Mouse (Mus musculus): ENCODE results near the gene S100z. TPM values are rescaled to one million over a fixed set of nuclear protein-coding genes. Genes with fewer than 3 reads are reported as not detected.

S100z gene
- polyA plus RNA-seq, 1 experiment from 2014 or later = not detected

DNA sequence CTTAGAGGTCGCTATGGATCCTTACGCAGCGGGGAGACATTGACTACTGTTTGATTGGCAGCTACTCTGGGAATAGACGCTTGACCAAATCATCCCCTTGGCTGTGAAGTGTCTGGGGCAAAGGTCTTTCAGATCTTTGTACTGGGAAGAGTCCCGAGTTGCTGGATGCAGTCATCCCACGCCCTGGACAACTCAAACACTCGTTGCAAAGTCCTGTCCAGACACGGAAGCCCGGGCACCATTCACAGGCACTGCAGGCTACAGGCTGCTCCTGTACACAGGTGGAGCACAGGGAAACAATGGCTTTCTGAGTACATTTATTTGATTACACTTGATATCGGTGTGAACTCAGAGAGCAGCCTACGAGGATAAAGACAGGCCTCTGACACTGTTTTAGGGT lies 12.8 kb upstream of the S100z start:
- 86% methylated on average over 11 of the region's 11 CpGs for WGBS

DNA sequence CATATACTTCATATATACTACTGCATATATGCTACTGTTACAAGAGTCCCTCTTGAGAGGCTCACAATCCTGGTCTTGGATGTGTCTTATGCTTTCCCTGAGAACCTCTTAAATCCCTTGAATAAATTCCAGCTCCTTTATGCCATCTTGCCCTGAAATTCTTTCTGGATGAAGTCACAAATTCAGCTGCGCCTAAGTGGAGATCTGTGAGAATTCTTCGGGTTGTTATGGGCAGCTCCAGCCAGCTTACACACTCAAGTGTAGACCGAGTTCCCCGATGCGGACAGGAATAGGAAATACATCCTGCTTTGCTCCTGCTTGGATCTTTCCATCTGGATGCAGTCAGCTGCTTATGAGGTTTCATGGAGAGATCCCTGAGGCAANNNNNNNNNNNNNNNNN lies 6.1 kb upstream of the S100z start:
- no peak overlapping the region for H3K4me3 ChIP-seq
- no peaks in the 10 kb centered on the region for H3K4me1 ChIP-seq
- H3K9me3 ChIP-seq (replicated peaks) = no peaks in the 10 kb centered on the region
- WGBS = 80% methylated on average over 5 of the region's 5 CpGs
- no peak for DNase-seq (ENCODE audit: low spot score)
- H3K27me3 ChIP-seq (ENCODE audit: low read depth, poor library complexity, severe bottlenecking) = no peaks in the 10 kb centered on the region
- no peaks in the 10 kb centered on the region for H3K36me3 ChIP-seq
- H3K27ac ChIP-seq = no peak overlapping the region

More for the DNA sequence above, 12.8 kb upstream of the S100z start:
- DNase-seq (ENCODE audit: low spot score) = no peak
- Histone ChIP-seq H3K27me3 (ENCODE audit: low read depth, poor library complexity, severe bottlenecking) (no peaks in the 10 kb centered on the region), H3K27ac (no peak overlapping the region), H3K4me1 (peaks cover 8% of the 10 kb centered on the region), H3K9me3 (replicated peaks) (no peaks in the 10 kb centered on the region), H3K36me3 (no peaks in the 10 kb centered on the region), H3K4me3 (no peak overlapping the region)

DNA sequence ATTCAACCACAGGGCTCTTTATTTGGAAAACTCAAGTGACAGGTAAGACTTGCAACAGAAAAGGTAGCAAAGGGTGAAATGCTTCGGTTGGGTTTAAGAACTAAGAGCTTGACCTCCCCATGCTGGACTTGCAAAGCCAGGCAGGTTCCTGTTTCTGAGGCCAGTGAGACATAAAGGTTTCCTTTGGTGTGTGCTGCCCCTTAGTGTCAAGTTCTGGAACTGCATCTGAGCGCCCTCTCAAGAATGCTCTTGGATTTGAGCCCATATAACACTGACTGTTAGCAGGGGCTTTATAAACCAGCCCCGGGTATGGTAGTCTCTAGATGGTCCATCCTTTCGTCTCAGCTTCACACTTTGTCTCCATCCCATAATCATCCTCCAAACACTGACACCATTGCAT lies 2.9 kb upstream of the S100z start:
- no peak overlapping the region for H3K4me3 ChIP-seq
- DNase-seq (ENCODE audit: low spot score) = peak; percentile 87
- no peaks in the 10 kb centered on the region for H3K36me3 ChIP-seq
- H3K27me3 ChIP-seq (ENCODE audit: low read depth, poor library complexity, severe bottlenecking) = no peaks in the 10 kb centered on the region
- H3K27ac ChIP-seq = no peak overlapping the region
- 24% methylated on average over 4 of the region's 4 CpGs for WGBS
- no peaks in the 10 kb centered on the region for H3K4me1 ChIP-seq
- no peaks in the 10 kb centered on the region for H3K9me3 ChIP-seq (replicated peaks)

DNA sequence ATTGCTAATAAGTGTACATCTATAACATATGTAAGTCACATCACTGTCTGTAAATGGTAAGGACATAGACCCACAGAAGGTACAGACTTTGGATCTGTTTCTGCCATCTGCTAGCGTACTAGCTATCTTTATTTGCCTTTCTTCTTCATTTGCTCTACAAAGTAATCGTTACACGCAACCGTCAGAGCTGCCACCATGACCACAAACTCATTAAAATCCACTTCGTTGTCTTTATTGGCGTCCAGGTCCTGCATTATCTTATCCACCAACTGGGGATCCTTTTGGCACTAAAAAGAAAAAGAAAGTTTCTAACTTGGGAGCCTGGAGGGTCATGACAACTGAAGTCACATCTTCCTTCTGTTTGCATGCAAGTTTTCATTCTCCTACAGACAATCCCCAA lies 1.3 kb downstream of the S100z start:
- DNase-seq (ENCODE audit: low spot score) = no peak
- H3K4me1 ChIP-seq = no peaks in the 10 kb centered on the region
- no peaks in the 10 kb centered on the region for H3K36me3 ChIP-seq
- 87% methylated on average over 6 of the region's 6 CpGs for WGBS
- no peaks in the 10 kb centered on the region for H3K27me3 ChIP-seq (ENCODE audit: low read depth, poor library complexity, severe bottlenecking)
- no peak overlapping the region for H3K27ac ChIP-seq
- no peaks in the 10 kb centered on the region for H3K9me3 ChIP-seq (replicated peaks)
- no peak overlapping the region for H3K4me3 ChIP-seq

DNA sequence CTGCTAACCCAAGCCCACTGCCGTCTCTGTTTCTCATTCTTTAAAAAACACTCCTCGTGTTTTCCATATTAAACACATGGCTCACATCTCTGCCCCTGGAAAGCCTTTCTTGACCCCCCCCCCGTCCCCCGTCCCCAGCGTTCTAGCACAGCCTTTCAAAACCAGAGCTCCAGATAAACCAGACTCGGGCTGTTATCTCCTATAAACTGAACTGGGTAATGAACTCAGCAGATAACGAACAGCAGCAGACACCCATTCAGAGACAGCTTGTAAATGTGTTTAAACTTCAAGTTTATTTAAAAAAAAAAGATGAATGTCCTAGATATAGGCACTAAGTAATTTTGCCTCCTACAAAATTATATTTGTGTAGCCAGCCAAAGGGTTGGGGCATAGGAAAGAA lies 3.4 kb downstream of the S100z start:
- H3K36me3 ChIP-seq = no peaks in the 10 kb centered on the region
- H3K27me3 ChIP-seq (ENCODE audit: low read depth, poor library complexity, severe bottlenecking) = no peaks in the 10 kb centered on the region
- H3K4me1 ChIP-seq = no peaks in the 10 kb centered on the region
- H3K27ac ChIP-seq = no peak overlapping the region
- DNase-seq (ENCODE audit: low spot score) = no peak
- WGBS = 53% methylated on average over 7 of the region's 7 CpGs
- H3K4me3 ChIP-seq = no peak overlapping the region
- H3K9me3 ChIP-seq (replicated peaks) = no peaks in the 10 kb centered on the region

DNA sequence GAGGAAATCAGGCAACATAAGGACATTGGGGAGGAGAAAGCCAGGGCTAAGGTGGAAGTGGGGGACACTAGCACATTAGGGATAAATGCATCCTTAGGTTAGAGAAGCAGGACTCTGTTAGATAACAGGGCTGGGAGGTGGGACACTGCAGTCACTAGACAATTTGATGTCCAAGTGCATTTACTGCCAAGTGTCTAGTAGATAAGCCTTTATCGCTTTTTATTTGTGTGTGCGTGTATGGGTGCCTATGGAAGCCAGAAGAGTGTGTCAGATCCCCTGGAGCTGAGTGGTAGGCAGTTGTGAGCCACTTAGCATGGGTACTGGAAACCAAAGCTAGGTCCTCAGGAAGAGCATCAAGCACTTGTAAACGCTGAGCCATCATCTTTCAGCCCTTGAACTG lies 4.2 kb downstream of the S100z start:
- H3K27me3 ChIP-seq (ENCODE audit: low read depth, poor library complexity, severe bottlenecking) = no peaks in the 10 kb centered on the region
- H3K4me1 ChIP-seq = no peaks in the 10 kb centered on the region
- DNase-seq (ENCODE audit: low spot score) = no peak
- no peaks in the 10 kb centered on the region for H3K9me3 ChIP-seq (replicated peaks)
- no peak overlapping the region for H3K27ac ChIP-seq
- no peaks in the 10 kb centered on the region for H3K36me3 ChIP-seq
- WGBS = 85% methylated on average over 3 of the region's 3 CpGs
- no peak overlapping the region for H3K4me3 ChIP-seq

DNA sequence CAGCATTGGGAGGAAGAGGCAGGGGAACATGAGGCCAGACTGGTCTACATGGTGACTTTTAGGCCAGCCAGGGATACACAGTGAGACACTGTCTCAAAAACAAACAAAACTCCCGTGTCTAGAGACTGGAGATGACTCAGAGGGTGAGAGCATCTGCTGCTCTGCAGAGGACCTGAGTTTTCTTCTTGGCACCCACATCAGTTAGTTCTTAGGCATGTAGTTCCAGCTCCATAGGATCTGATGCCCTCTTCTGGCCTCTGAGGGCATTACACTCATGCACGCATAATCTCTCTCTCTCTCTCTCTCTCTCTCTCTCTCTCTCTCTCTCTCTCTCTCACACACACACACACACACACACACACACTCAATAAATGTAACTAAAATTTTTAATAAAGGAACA lies 7.6 kb downstream of the S100z start:
- Histone ChIP-seq H3K36me3 (no peaks in the 10 kb centered on the region), H3K4me1 (no peaks in the 10 kb centered on the region), H3K27ac (no peak overlapping the region), H3K9me3 (replicated peaks) (no peaks in the 10 kb centered on the region), H3K4me3 (no peak overlapping the region), H3K27me3 (ENCODE audit: low read depth, poor library complexity, severe bottlenecking) (no peaks in the 10 kb centered on the region)
- WGBS = 66% methylated on average over 2 of the region's 2 CpGs
- DNase-seq (ENCODE audit: low spot score) = no peak

DNA sequence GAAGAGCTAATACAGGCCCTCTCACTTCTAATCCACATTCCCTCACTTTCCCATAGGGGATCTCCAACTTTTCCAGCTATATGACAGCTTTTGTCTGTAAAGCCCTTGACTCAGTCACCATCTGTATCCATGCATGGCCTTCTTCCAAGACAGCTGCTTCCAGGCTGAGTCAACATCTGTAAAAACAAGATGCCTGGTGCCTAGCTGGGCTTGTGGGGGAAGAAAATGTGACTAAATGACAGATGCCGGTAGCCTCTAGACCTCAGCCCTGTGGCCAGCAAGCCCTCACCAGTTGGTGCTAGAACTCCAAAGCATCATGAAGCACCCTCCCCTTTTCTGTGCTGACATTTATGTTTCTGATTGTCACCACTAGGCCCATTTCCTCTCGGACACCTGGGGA lies 27.0 kb downstream of the S100z start:
- 82% methylated on average over 2 of the region's 2 CpGs for WGBS
- Histone ChIP-seq H3K9me3 (replicated peaks) (no peaks in the 10 kb centered on the region), H3K4me3 (no peak overlapping the region)

DNA sequence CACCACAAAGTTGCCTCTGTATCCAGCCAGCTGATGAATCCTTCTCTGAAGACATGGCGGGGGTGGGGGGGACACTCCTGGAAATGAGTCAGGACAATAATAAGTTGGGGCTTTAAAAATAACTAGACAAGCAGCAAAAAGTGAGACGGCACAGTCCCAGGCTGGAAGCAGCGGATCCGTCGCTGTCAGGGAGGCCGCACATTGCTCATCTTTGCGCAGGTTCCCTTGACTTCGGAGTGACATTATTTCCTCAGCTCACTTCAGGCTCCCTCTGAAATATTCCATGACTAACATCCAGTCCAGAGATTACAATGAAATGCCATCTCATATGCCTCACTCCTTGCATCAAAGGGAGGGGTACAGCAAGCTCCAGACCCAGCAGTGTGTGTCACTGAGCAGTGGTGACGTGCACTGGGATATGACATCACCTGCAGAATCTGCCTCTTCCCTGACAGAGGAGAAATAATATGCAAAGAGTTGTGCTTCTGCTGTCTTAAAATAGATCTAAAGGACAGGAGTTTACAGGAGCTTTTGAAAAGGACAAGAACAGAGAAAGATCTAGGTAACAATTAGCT lies 27.8 kb downstream of the S100z start:
- Histone ChIP-seq H3K27me3 (ENCODE audit: low read depth, poor library complexity, severe bottlenecking) (peaks cover 16% of the 10 kb centered on the region), H3K4me1 (no peaks in the 10 kb centered on the region), H3K27ac (no peak overlapping the region), H3K4me3 (no peak overlapping the region), H3K9me3 (replicated peaks) (no peaks in the 10 kb centered on the region), H3K36me3 (no peaks in the 10 kb centered on the region)
- WGBS = 89% methylated on average over 9 of the region's 9 CpGs
- no peak for DNase-seq (ENCODE audit: low spot score)

More for the DNA sequence above, 27.0 kb downstream of the S100z start:
- H3K27ac ChIP-seq = no peak overlapping the region
- H3K4me1 ChIP-seq = no peaks in the 10 kb centered on the region
- H3K36me3 ChIP-seq = no peaks in the 10 kb centered on the region
- peaks cover 8% of the 10 kb centered on the region; the same call in 1 of the 2 replicates for H3K27me3 ChIP-seq (ENCODE audit: low read depth, poor library complexity, severe bottlenecking)
- DNase-seq (ENCODE audit: low spot score) = no peak

DNA sequence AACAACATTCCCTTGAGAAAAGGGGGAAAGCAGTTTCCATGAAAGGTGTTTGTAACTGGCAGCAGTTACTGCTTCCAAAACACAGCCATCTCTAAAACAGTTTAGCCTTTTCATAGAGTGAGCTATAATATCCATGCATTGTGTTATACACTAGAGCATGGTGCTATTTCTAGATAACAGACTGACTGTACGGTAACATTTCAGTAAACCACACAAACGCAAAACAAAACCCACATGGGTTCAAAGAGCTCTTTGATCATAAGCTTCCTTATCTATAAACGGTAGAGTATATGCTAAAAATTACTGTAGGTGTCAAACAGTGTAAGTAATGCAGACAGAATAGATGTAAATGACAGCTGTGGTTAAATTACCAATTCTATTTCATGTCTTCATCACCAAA lies 28.8 kb downstream of the S100z start:
- Histone ChIP-seq H3K4me3 (no peak overlapping the region), H3K4me1 (peaks cover 3% of the 10 kb centered on the region), H3K27ac (no peak overlapping the region), H3K27me3 (ENCODE audit: low read depth, poor library complexity, severe bottlenecking) (peaks cover 26% of the 10 kb centered on the region), H3K36me3 (no peaks in the 10 kb centered on the region), H3K9me3 (replicated peaks) (no peaks in the 10 kb centered on the region)
- no peak for DNase-seq (ENCODE audit: low spot score)
- 90% methylated on average over 3 of the region's 3 CpGs for WGBS

DNA sequence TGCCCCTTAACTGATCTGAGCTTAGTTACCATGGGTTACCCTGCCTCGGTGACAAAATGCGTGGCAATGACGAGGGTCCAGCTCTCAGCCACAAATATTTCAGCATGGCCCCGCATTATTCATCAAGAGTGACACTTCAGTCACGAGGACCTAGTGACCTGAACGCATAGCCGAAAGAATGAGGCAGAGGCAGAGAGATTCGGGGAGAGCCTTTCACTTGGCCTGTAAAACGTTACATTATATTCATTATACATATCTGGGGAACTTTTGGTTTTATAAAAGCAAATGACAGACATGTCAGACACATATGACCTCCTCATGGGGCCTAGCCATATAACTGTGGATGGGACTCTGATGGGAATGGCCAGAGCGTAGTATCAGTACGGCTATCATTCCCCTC lies 33.7 kb downstream of the S100z start, which contains the start of gene Crhbp:
TSS of gene Crhbp (minus strand) at position 101 of the 400 bp plus-strand sequence.
- Histone ChIP-seq H3K4me1 (peaks cover 34% of the 10 kb centered on the region), H3K9me3 (replicated peaks) (no peaks in the 10 kb centered on the region), H3K27ac (peak within 1 kb of the TSS; percentile 82), H3K27me3 (ENCODE audit: low read depth, poor library complexity, severe bottlenecking) (peaks cover 44% of the 10 kb centered on the region), H3K36me3 (no peaks in the 10 kb centered on the region), H3K4me3 (peak within 1 kb of the TSS; percentile 57)
- DNase-seq (ENCODE audit: low spot score) = no peak
- WGBS = 58% methylated on average over 11 of the region's 11 CpGs

DNA sequence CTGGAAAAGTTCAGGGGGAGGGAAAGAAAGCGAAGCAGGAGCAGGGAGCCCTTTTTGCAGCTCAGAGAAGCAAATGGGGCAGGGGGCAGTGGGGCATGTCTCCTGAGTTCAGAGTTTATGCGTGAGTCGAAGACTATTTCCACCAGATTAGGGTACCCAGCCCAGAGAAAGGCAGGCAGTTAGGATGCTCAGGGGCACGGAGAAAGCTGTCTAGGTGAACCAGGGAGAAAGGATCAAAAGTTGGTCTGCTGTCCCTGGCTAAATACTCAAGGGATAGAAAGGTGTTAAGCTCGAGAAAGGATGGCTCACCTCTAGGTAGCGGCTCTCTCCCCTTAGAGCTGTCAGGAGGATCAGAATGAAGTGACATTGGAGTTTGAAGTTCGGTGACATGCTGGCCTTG lies 34.2 kb downstream of the S100z start:
- Histone ChIP-seq H3K27ac (peak overlapping the region; percentile 82), H3K9me3 (replicated peaks) (no peaks in the 10 kb centered on the region), H3K36me3 (no peaks in the 10 kb centered on the region), H3K4me3 (peak overlapping the region; percentile 57), H3K27me3 (ENCODE audit: low read depth, poor library complexity, severe bottlenecking) (peaks cover 44% of the 10 kb centered on the region), H3K4me1 (peaks cover 34% of the 10 kb centered on the region)
- no peak for DNase-seq (ENCODE audit: low spot score)
- WGBS = 9% methylated on average over 7 of the region's 7 CpGs

DNA sequence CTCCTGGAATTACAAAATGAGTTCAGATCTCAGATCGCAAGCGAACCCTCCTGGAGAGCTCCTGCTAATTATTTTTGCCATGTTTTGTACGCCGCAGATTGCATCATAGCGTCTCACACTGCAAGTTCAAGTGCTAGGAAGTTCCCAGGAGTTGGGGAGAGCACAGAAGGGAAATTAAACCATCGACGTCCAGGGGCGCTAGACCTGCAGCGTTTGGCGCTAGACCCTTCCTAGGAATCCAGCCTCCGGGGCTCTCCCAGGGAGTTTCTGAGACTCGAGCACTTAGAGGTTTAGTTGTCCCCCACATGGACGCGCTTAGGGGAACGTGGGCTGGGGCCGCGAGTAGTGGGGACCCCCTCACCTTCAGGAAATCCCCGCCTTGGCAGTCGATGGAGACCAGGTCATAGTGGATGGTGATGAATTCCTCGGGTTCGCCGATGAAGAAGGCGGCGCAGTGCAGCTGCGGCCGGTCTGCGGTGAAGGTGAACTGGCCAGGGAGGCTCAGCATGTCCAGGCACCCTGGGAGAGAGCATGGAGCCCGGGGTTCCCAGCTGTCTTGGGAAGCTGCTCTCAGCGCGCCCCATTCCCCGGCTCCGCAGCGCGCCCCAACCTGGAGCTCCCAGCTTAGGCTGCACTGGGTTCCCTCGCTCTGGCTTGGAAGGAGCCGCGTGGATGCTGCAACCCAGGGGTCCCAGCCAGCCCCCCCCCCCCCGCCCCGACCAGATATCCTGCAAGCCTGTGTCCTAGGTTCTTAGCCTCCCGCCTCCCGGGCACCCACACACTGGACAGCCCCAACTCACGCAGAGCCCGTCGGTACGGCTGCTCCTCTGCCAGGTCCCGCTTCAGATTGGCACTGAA lies 34.9 kb downstream of the S100z start:
- Histone ChIP-seq H3K27ac (peak overlapping the region; percentile 82), H3K4me3 (peak overlapping the region; percentile 57), H3K4me1 (peaks cover 34% of the 10 kb centered on the region), H3K9me3 (replicated peaks) (no peaks in the 10 kb centered on the region), H3K36me3 (no peaks in the 10 kb centered on the region), H3K27me3 (ENCODE audit: low read depth, poor library complexity, severe bottlenecking) (peaks cover 44% of the 10 kb centered on the region)
- 1% methylated on average over 46 of the region's 46 CpGs for WGBS
- DNase-seq (ENCODE audit: low spot score) = peak; percentile 72

Measured in limb, embryonic 10.5 days (tissue).